Mouse (Mus musculus): ENCODE results near the gene Tmtc2.

GRCm38 (mm10) chr10:105444309-105444708, 129.9 kb downstream of the Tmtc2 start:
- TF ChIP-seq CTCF (IDR thresholded peaks at IDR 0.05; ENCODE audit: control insufficient read depth, insufficient read depth, insufficient replicate concordance, low read depth, low read length) (no peak), POLR2A (IDR thresholded peaks at IDR 0.05; ENCODE audit: control insufficient read depth, low read depth, low read length) (no peak)
